Mouse (Mus musculus): ENCODE results near the gene Ywhae.

The Ywhae gene

DNA sequence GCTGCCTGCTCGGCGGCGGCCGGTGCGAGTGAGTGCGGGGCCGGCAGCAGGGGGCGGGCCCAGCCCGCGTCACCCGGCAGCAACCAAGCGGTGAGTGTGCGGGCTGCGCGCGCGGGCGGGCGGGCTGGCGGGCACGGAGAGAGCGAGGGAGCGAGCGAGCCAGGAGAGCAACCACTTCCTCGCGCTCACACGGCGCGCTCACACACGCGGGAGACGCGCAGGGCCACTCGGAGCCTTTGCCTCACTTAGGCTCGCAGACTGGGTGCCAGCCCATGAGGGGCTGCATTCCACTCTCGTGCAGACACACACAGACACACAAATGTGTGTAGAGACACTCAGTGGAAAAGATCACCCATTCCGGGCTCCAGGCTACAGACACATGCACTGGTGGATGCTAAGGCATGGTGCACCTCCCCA is 63.4 kb downstream of the Ywhae start, which contains the start of gene Doc2b:
Doc2b (minus strand) TSS at position 21 of the 417 bp plus-strand sequence.
- DNase-seq, result peak; percentile 56 to 74

DNA sequence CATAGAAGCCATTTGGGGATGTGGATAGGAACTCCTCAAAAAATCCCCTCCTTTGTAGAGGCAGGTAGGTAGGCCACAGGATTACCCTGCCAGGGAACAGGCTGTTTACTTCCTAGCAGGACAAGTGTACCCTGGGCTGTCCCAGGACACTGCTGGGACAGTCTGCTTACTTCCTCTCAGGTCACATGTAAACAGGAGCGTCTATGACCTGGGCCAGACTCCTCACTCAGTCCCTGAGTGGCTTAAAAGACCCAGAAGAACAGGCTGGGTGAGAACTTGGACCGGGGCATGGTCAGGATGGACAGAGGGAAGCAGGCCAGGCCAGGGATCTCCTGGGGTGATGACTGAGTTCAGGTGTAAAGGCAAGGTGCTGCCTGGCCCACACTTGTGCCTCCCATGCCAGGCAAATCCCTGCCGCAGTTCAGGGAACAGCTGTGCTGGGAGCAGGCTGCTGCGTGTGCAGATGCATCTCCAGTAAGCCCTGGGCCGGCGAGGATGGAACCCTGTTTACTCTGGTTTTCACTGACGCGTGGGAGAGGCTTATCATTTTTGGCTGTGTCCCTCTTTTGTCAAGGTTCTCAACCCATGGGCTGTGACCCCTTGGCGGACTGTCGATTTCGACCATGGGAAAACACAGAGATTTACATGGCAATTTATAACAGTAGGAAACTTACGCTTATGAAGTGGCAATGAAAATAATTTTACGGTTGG is 64.0 kb downstream of the Ywhae start:
- peak in 1 of 2 experiments; percentile 39 for DNase-seq

DNA sequence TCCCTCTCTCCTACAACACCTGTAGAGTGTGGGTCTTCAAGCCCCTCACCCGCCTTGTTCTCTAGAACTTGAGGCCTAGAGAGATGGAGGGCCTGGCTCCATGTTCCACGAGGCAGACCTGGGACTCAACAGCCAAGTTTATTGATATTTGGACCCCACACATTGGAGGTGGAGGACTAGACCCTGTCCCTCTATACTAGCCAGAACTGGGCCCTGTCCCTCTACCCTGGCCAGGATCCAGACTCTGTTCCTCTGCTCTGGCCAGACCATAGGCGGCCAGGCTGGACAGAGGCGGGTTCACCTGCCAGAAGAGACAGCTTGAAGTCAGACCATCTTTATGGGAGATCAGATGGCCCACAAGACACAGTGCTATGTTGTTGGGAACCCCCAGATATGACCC is 68.7 kb downstream of the Ywhae start:
- no peak for DNase-seq

DNA sequence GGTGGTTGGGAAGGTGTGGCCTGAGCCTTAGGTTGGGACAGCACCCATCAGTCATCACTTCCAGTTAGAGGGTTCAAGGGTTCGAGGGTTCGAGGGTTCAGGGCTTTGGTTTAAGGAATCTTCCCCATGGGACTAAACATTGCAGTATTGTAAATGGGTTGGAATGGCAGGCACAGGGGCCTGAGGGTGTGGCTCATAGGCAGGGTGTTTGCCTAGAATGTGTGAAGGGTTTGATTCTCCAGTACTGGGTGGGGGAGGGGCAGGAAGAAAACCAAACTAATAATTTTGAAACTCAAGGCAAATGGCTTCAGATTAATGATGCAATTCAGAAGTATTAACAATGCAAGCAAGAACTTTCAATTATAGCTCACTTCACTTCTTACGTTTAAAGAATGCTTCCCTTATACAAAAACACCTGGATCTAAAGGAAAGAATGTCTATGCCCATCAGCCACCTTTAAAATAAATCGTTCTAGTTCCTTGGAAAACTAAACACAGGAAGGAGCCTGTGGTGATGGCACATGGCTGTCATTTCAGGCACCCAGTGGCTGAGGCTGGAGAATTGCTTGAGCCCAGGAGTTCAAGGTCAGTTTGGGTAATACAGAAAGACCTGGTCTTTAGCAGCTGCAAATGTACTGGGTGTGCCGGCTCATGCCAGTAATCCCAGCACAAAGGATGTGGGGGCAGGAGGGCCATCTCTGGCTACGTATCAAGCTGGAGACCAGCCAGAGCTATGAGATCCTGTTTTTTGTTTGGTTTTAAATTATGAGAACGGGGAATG is 69.3 kb downstream of the Ywhae start:
- DNase-seq, result no peak

DNA sequence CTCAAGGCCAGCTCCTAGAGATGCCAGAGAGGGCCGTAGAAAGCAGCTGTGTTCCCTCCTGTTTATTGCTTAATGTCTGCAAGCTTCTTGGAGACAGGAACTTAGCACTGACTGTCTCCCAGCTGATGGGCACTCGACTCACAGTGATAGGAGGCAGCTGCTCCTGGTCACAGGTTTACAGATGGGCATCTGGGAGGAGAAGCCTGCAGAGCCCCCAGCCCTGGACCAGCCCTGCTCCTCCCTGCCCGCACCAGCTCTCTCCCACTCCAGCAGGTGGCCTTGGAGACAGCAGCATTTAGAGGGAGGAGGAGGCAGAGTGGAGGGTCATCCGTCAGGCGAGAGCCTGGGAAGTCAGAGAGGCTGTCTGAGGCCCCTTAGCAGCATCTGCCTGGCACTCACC is 74.8 kb downstream of the Ywhae start:
- DNase-seq, result peak; percentile 45 to 57

DNA sequence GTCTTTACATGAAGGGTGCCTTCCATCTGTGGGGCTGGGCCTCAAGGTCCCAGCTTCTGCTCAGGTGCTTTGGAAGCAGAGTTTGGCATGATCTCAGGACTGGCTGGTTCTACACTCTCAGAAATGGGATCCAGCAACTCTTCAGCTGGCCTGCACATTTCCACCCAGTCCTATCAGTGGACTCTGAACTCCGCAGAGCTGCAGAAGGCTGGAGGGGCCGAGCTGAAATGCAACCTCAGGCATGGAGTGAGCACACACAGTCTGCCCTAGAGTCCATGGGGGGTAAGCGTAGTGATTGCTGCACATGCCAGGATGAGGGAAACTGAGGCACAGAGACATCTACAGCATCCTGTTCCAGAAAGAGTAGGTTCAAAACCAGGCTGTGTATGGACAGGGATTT is 77.9 kb downstream of the Ywhae start:
- DNase-seq, result no peak

DNA sequence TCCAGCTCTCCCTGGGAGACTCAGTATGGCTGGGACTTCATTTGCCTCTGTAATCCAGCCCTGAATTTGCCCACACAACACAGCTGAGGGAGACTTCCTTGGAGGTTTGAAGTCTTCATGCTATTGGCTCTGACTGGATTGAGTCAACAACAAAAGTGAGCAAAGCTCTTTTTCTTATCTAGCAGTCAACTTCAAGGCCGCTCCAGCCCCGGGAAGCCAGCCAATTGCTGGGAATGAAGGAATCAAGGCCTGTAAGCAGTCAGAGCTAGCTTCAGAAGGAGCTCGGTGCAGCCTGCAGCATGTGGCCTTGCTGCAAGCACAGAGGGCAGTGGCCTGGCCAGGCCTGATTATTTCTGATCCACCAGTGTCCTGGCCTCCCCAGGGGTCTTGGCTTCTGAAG is 79.2 kb downstream of the Ywhae start:
- peak; percentile 90 to 94 for DNase-seq

DNA sequence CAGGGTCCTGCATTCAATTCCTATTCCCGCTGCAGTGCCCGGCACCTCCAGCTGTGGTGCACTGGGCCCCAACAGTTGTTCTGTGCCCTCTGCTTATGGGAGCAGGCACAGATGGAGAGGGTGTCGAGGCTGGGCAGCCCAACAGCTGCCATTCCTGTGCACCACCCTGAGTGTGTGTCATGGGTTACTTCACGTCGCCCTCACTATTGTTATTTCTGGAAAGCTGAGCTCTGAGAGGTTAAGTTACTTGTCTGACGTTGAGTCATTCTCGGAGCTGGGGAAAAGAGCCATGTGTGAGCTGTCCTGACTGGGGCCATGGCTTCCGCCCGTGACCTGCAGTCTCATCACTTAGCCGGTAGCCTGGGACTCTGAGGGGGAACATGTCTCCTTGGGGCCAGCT is 80.4 kb downstream of the Ywhae start:
- DNase-seq, result peak; percentile 27 to 46
